Mouse (Mus musculus): Measurements from ENCODE around the gene Tmem178b. TPM values are rescaled to one million over a fixed set of nuclear protein-coding genes. Genes with fewer than 3 reads are reported as not detected.

Tmem178b gene
- total RNA-seq, 2 experiments from 2014 or later, result 1.3 to 2.0 TPM

GRCm38 (mm10) chr6:40083726-40084125 lies 210.7 kb downstream of the Tmem178b start:
- no peak overlapping the region for H3K4me3 ChIP-seq
- no peak for DNase-seq
- intact Hi-C loops (cut with DNase I), result no loop called here
- H3K27ac ChIP-seq, result no peak overlapping the region
- no peak for TF ChIP-seq CTCF (IDR thresholded peaks at IDR 0.05)

GRCm38 (mm10) chr6:40091250-40091651 lies 218.2 kb downstream of the Tmem178b start:
- TF ChIP-seq CTCF (IDR thresholded peaks at IDR 0.05), result no peak
- intact Hi-C loops (cut with DNase I), result no loop called here
- Histone ChIP-seq H3K4me3 (no peak overlapping the region), H3K27ac (no peak overlapping the region)
- no peak for DNase-seq

DNA sequence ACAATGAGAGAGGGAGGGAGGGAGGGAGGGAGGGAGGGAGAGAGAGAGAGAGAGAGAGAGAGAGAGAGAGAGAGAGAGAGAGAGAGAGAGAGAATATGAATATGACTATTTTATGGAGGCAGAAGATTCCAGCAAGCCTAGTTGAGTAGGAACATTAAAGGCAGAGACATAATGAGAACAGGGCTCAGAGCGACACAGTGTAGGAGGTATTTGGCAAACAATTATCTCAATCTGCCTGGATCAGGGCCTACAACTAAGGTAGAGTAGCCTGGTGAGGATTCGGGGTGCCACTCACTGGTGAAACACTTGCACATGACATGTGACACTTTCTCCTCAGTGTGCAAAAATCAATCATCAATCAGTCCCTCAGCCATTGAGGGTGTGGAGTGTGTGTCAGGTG lies 225.4 kb downstream of the Tmem178b start:
- no peak for TF ChIP-seq CTCF (IDR thresholded peaks at IDR 0.05)
- intact Hi-C loops (cut with DNase I), result no loop called here
- DNase-seq, result no peak
- H3K27ac ChIP-seq, result no peak overlapping the region
- no peak overlapping the region for H3K4me3 ChIP-seq

GRCm38 (mm10) chr6:40101785-40102184 lies 228.7 kb downstream of the Tmem178b start:
- intact Hi-C loops (cut with DNase I), result no loop called here
- no peak for TF ChIP-seq CTCF (IDR thresholded peaks at IDR 0.05)
- Histone ChIP-seq H3K27ac (no peak overlapping the region), H3K4me3 (no peak overlapping the region)
- DNase-seq, result no peak

GRCm38 (mm10) chr6:40102863-40103262 lies 229.8 kb downstream of the Tmem178b start:
- no peak for DNase-seq
- no peak overlapping the region for H3K4me3 ChIP-seq
- TF ChIP-seq CTCF (IDR thresholded peaks at IDR 0.05), result no peak
- intact Hi-C loops (cut with DNase I), result no loop called here
- no peak overlapping the region for H3K27ac ChIP-seq

- intact Hi-C loops (cut with DNase I), result no loop called here
- H3K27ac ChIP-seq, result no peak overlapping the region
- no peak for TF ChIP-seq CTCF (IDR thresholded peaks at IDR 0.05)
- DNase-seq, result no peak
- H3K4me3 ChIP-seq, result no peak overlapping the region
Observed at GRCm38 (mm10) chr6:40110029-40110428, 237.0 kb downstream of the Tmem178b start.

DNA sequence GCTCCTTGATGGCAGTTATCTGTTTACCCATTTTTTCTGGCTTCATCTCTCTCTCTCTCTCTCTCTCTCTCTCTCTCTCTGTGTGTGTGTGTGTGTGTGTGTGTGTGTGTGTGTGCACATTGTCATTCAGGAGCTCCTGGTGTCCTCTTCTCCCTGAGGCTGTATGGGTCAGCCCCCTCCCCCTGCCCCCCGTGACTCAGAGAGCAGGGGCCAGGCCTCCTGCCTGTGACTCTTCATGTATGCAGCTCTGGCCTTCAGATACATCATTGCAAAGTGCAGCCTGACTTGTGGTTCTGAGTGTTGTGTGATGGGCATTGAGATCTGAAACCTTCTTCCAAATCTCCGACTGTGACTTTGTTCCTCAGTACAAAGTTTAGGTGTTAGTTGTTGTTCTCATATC lies 237.7 kb downstream of the Tmem178b start:
- H3K4me3 ChIP-seq, result no peak overlapping the region
- no peak for TF ChIP-seq CTCF (IDR thresholded peaks at IDR 0.05)
- no peak for DNase-seq
- intact Hi-C loops (cut with DNase I), result no loop called here
- H3K27ac ChIP-seq, result no peak overlapping the region

GRCm38 (mm10) chr6:40112488-40112887 lies 239.4 kb downstream of the Tmem178b start:
- TF ChIP-seq CTCF (IDR thresholded peaks at IDR 0.05), result no peak
- no peak for DNase-seq
- Histone ChIP-seq H3K27ac (no peak overlapping the region), H3K4me3 (no peak overlapping the region)
- intact Hi-C loops (cut with DNase I), result no loop called here

GRCm38 (mm10) chr6:40116225-40116624 lies 243.2 kb downstream of the Tmem178b start:
- TF ChIP-seq CTCF (IDR thresholded peaks at IDR 0.05), result no peak
- intact Hi-C loops (cut with DNase I), result no loop called here
- no peak overlapping the region for H3K27ac ChIP-seq
- H3K4me3 ChIP-seq, result no peak overlapping the region
- no peak for DNase-seq

DNA sequence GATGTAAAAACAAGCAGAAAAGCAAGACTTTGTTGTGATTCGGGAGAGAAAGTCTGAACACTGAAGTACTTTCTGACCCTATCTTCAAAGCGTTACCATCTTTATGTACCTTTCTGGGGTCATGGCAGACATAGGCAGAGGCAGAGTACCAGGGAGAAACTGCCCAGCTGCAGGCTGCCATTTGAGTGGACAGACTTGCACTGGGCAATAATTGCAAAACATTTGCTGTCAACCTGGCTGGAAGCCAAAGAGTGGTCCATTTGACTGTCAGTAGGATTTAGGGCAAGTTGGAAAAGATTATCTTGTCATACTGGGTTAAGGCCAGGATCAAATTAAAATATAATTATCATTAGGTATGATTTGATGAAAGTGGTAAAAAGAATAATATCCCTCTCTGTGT lies 247.1 kb downstream of the Tmem178b start:
- Histone ChIP-seq H3K27ac (no peak overlapping the region), H3K4me3 (no peak overlapping the region)
- no peak for TF ChIP-seq CTCF (IDR thresholded peaks at IDR 0.05)
- intact Hi-C loops (cut with DNase I), result no loop called here
- DNase-seq, result no peak

GRCm38 (mm10) chr6:40121494-40121893 lies 248.4 kb downstream of the Tmem178b start:
- H3K27ac ChIP-seq, result no peak overlapping the region
- DNase-seq, result no peak
- TF ChIP-seq CTCF (IDR thresholded peaks at IDR 0.05), result no peak
- intact Hi-C loops (cut with DNase I), result no loop called here
- H3K4me3 ChIP-seq, result no peak overlapping the region

DNA sequence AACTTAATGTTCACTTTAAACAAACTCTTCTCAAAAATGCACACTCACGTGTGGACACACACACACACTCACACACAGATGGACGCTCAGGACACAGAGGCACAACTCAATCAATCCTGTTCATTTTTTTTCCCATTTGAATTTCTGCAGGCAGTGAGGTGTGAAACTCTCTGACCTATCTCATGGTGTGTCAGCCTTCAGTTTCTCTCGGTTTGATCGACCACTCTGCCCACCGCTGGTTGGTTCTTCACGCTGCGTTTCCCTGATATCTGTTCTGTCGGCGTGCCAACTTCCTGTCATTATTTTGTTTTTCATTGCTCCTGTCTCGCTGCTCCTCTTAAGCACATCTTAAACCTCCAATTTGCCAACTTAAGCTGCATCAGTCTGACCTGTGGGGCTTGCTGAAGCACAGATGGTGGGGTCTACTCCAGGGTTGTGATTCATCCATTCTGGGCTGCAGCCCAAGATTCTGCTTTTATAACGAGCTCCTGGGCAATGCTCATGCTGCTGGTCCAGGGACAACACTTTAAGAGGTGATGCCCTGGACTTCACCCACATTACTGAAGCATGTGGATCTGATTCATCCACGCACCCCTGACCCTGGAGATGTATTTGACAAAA lies 250.1 kb downstream of the Tmem178b start:
- peak; percentile 40 for DNase-seq
- no peak for TF ChIP-seq CTCF (IDR thresholded peaks at IDR 0.05)
- Histone ChIP-seq H3K4me3 (no peak overlapping the region), H3K27ac (no peak overlapping the region)
- intact Hi-C loops (cut with DNase I), result no loop called here

- no peak for TF ChIP-seq CTCF (IDR thresholded peaks at IDR 0.05)
- intact Hi-C loops (cut with DNase I), result no loop called here
- no peak overlapping the region for H3K27ac ChIP-seq
- H3K4me3 ChIP-seq, result no peak overlapping the region
- no peak for DNase-seq
Observed at GRCm38 (mm10) chr6:40123960-40124359, 250.9 kb downstream of the Tmem178b start.

DNA sequence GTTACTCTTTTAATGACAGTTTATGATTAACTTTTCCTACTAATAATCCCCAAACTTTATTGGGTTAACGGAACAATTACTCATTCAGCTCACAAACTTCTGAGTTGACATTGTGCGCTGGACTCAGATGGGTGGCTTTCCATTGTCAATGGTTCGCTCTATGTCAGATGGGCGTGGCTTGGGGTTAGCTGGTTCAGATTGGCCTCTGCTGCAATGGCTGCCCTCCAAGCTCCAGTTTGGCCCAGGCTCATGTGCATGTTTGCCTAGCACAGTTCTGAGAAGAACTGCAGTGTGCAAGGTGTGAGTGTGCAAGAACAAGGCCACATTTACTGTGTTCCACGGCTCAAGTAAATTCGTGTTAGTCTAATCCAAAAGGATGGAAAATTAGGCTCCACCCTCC lies 255.6 kb downstream of the Tmem178b start:
- no peak overlapping the region for H3K27ac ChIP-seq
- intact Hi-C loops (cut with DNase I), result no loop called here
- no peak overlapping the region for H3K4me3 ChIP-seq
- no peak for TF ChIP-seq CTCF (IDR thresholded peaks at IDR 0.05)
- no peak for DNase-seq

All from gastrocnemius, adult 2 months (tissue).